Mouse (Mus musculus): ENCODE data around the gene Insl6. TPM values are rescaled to one million over a fixed set of nuclear protein-coding genes. Genes with fewer than 3 reads are reported as not detected.

Gene Insl6
- polyA plus RNA-seq, 1 experiment from 2014 or later = 6.0 TPM

- Histone ChIP-seq H3K36me3 (replicated peaks) (peaks cover 47% of the 10 kb centered on the region), H3K4me1 (no peaks in the 10 kb centered on the region), H3K27ac (replicated peaks) (no peak overlapping the region), H3K4me3 (no peak overlapping the region), H3K9me3 (no peaks in the 10 kb centered on the region), H3K27me3 (replicated peaks; ENCODE audit: low read depth, poor library complexity, severe bottlenecking) (no peaks in the 10 kb centered on the region)
- DNase-seq (ENCODE audit: low spot score) = no peak
- 95% methylated on average over 1 of the region's 1 CpGs for WGBS
Observed at GRCm38 (mm10) chr19:29297366-29297765, 27.8 kb downstream of the Insl6 start.

GRCm38 (mm10) chr19:29296166-29296565, 29.0 kb downstream of the Insl6 start:
- no peaks in the 10 kb centered on the region for H3K27me3 ChIP-seq (replicated peaks; ENCODE audit: low read depth, poor library complexity, severe bottlenecking)
- no peak overlapping the region for H3K27ac ChIP-seq (replicated peaks)
- H3K9me3 ChIP-seq = no peaks in the 10 kb centered on the region
- no peak overlapping the region for H3K4me3 ChIP-seq
- DNase-seq (ENCODE audit: low spot score) = no peak
- peaks cover 52% of the 10 kb centered on the region for H3K36me3 ChIP-seq (replicated peaks)
- H3K4me1 ChIP-seq = no peaks in the 10 kb centered on the region

- Histone ChIP-seq H3K36me3 (replicated peaks) (peaks cover 46% of the 10 kb centered on the region), H3K9me3 (no peaks in the 10 kb centered on the region), H3K4me3 (no peak overlapping the region), H3K4me1 (no peaks in the 10 kb centered on the region), H3K27me3 (replicated peaks; ENCODE audit: low read depth, poor library complexity, severe bottlenecking) (no peaks in the 10 kb centered on the region), H3K27ac (replicated peaks) (no peak overlapping the region)
- DNase-seq (ENCODE audit: low spot score) = no peak
- 64% methylated on average over 2 of the region's 2 CpGs for WGBS
Observed at GRCm38 (mm10) chr19:29294756-29295155, 30.4 kb downstream of the Insl6 start.

- WGBS = 87% methylated on average over 4 of the region's 4 CpGs
Observed at GRCm38 (mm10) chr19:29292546-29292945, 32.6 kb downstream of the Insl6 start.

GRCm38 (mm10) chr19:29291532-29291931, 33.6 kb downstream of the Insl6 start:
- H3K27ac ChIP-seq (replicated peaks) = no peak overlapping the region
- peaks cover 8% of the 10 kb centered on the region for H3K4me1 ChIP-seq
- no peaks in the 10 kb centered on the region for H3K27me3 ChIP-seq (replicated peaks; ENCODE audit: low read depth, poor library complexity, severe bottlenecking)
- no peaks in the 10 kb centered on the region for H3K9me3 ChIP-seq
- DNase-seq (ENCODE audit: low spot score) = no peak
- 87% methylated on average over 14 of the region's 14 CpGs for WGBS
- H3K4me3 ChIP-seq = no peak overlapping the region
- H3K36me3 ChIP-seq (replicated peaks) = peaks cover 29% of the 10 kb centered on the region

More at GRCm38 (mm10) chr19:29292546-29292945, 32.6 kb downstream of the Insl6 start:
- Histone ChIP-seq H3K4me3 (no peak overlapping the region), H3K4me1 (peaks cover 6% of the 10 kb centered on the region), H3K36me3 (replicated peaks) (peaks cover 34% of the 10 kb centered on the region), H3K27ac (replicated peaks) (no peak overlapping the region), H3K9me3 (no peaks in the 10 kb centered on the region), H3K27me3 (replicated peaks; ENCODE audit: low read depth, poor library complexity, severe bottlenecking) (no peaks in the 10 kb centered on the region)
- DNase-seq (ENCODE audit: low spot score) = no peak

GRCm38 (mm10) chr19:29287863-29288262, 37.3 kb downstream of the Insl6 start:
- Histone ChIP-seq H3K4me1 (peaks cover 15% of the 10 kb centered on the region), H3K27ac (replicated peaks) (no peak overlapping the region), H3K4me3 (no peak overlapping the region), H3K36me3 (replicated peaks) (peaks cover 36% of the 10 kb centered on the region), H3K9me3 (no peaks in the 10 kb centered on the region), H3K27me3 (replicated peaks; ENCODE audit: low read depth, poor library complexity, severe bottlenecking) (no peaks in the 10 kb centered on the region)
- DNase-seq (ENCODE audit: low spot score) = peak; percentile 40
- WGBS = 47% methylated on average over 8 of the region's 8 CpGs

GRCm38 (mm10) chr19:29285451-29285869, 39.7 kb downstream of the Insl6 start:
- H3K27ac ChIP-seq (replicated peaks) = no peak overlapping the region
- H3K36me3 ChIP-seq (replicated peaks) = peaks cover 18% of the 10 kb centered on the region
- H3K4me1 ChIP-seq = peaks cover 15% of the 10 kb centered on the region
- DNase-seq (ENCODE audit: low spot score) = no peak
- H3K9me3 ChIP-seq = no peaks in the 10 kb centered on the region
- no peak overlapping the region for H3K4me3 ChIP-seq
- no peaks in the 10 kb centered on the region for H3K27me3 ChIP-seq (replicated peaks; ENCODE audit: low read depth, poor library complexity, severe bottlenecking)
- WGBS = 44% methylated on average over 7 of the region's 7 CpGs

- Histone ChIP-seq H3K9me3 (no peaks in the 10 kb centered on the region), H3K27ac (replicated peaks) (no peak overlapping the region), H3K4me3 (no peak overlapping the region), H3K27me3 (replicated peaks; ENCODE audit: low read depth, poor library complexity, severe bottlenecking) (no peaks in the 10 kb centered on the region), H3K36me3 (replicated peaks) (peaks cover 19% of the 10 kb centered on the region), H3K4me1 (no peaks in the 10 kb centered on the region)
- no peak for DNase-seq (ENCODE audit: low spot score)
- 85% methylated on average over 6 of the region's 6 CpGs for WGBS
Observed at GRCm38 (mm10) chr19:29278944-29279587, 46.1 kb downstream of the Insl6 start.

GRCm38 (mm10) chr19:29276414-29276813, 48.7 kb downstream of the Insl6 start:
- Histone ChIP-seq H3K4me1 (no peaks in the 10 kb centered on the region), H3K27ac (replicated peaks) (no peak overlapping the region), H3K27me3 (replicated peaks; ENCODE audit: low read depth, poor library complexity, severe bottlenecking) (no peaks in the 10 kb centered on the region), H3K36me3 (replicated peaks) (peaks cover 16% of the 10 kb centered on the region), H3K4me3 (no peak overlapping the region), H3K9me3 (no peaks in the 10 kb centered on the region)
- 94% methylated on average over 4 of the region's 4 CpGs for WGBS
- no peak for DNase-seq (ENCODE audit: low spot score)

GRCm38 (mm10) chr19:29272011-29272809, 52.9 kb downstream of the Insl6 start:
- Histone ChIP-seq H3K9me3 (no peaks in the 10 kb centered on the region), H3K27ac (replicated peaks) (no peak overlapping the region), H3K36me3 (replicated peaks) (peaks cover 13% of the 10 kb centered on the region), H3K4me3 (no peak overlapping the region), H3K27me3 (replicated peaks; ENCODE audit: low read depth, poor library complexity, severe bottlenecking) (no peaks in the 10 kb centered on the region), H3K4me1 (no peaks in the 10 kb centered on the region)
- no peak for DNase-seq (ENCODE audit: low spot score)
- WGBS = 87% methylated on average over 3 of the region's 3 CpGs

Other genes with a start within 250 kb of the Insl6 start
- gene Rcl1, start 224.0 kb downstream of the Insl6 start, polyA plus RNA-seq (2016; fragmentation: Nextera tagmentation; extraction: Ambion mirVana) = 89.9 and 95.4 TPM in 2 replicates
- 6.7 and 6.9 TPM in 2 replicates for gene Jak2, start 73.5 kb downstream of the Insl6 start, polyA plus RNA-seq (2016; fragmentation: Nextera tagmentation; extraction: Ambion mirVana)
- gene Rln1, start 9.3 kb upstream of the Insl6 start, polyA plus RNA-seq (2016; fragmentation: Nextera tagmentation; extraction: Ambion mirVana) = 0.21 and 0.70 TPM in 2 replicates
- 34.7 and 35.3 TPM in 2 replicates for gene Plgrkt, start 42.0 kb upstream of the Insl6 start, polyA plus RNA-seq (2016; fragmentation: Nextera tagmentation; extraction: Ambion mirVana)
- 0.11 and 0.18 TPM in 2 replicates for gene Cd274, start 42.1 kb upstream of the Insl6 start, polyA plus RNA-seq (2016; fragmentation: Nextera tagmentation; extraction: Ambion mirVana)
- not detected in 2 replicates for gene Pdcd1lg2, start 85.6 kb upstream of the Insl6 start, polyA plus RNA-seq (2016; fragmentation: Nextera tagmentation; extraction: Ambion mirVana)
- 17.1 and 20.0 TPM in 2 replicates for gene Ric1, start 196.9 kb upstream of the Insl6 start, polyA plus RNA-seq (2016; fragmentation: Nextera tagmentation; extraction: Ambion mirVana)